Mouse (Mus musculus) lung, embryonic 15.5 days (tissue): ENCODE results near the gene Ccdc24. TPM values are rescaled to one million over a fixed set of nuclear protein-coding genes. Genes with fewer than 3 reads are reported as not detected.

Source experiments
- ATAC-seq: fragments of 200-750 bp; cut with Nextera tagmentation; 2 replicates; pipeline ENCODE4 v1.8.0; 2017; ENCODE audit warnings: moderate number of reproducible peaks, borderline replicate concordance; ENCODE audit not compliant: low FRiP score, low TSS enrichment; ENCODE audit errors: extremely low read depth
- H3K27ac ChIP-seq: fragments of 300-500 bp; sonication (generic); 2 replicates; pipeline ENCODE4 v1.5.1; 2015; ENCODE audit warnings: moderate library complexity, mild to moderate bottlenecking, inconsistent platforms
- H3K27me3 ChIP-seq: fragments of 300-500 bp; sonication (generic); 2 replicates; pipeline ENCODE4 v1.6.1; 2015; ENCODE audit warnings: inconsistent platforms
- H3K36me3 ChIP-seq: fragments of 300-500 bp; sonication (generic); 2 replicates; pipeline ENCODE4 v1.6.1; 2015; ENCODE audit warnings: inconsistent platforms
- H3K4me1 ChIP-seq: fragments of 300-500 bp; sonication (generic); 2 replicates; pipeline ENCODE4 v1.6.1; 2015; ENCODE audit warnings: inconsistent platforms
- H3K4me2 ChIP-seq: fragments of 300-500 bp; sonication (generic); 2 replicates; pipeline ENCODE4 v1.6.1; 2015; ENCODE audit warnings: inconsistent platforms, mild to moderate bottlenecking, moderate library complexity
- H3K4me3 ChIP-seq: fragments of 300-500 bp; sonication (generic); 2 replicates; pipeline ENCODE4 v1.5.1; 2015; ENCODE audit warnings: mild to moderate bottlenecking, inconsistent platforms
- H3K9ac ChIP-seq: fragments of 300-500 bp; sonication (generic); 2 replicates; pipeline ENCODE4 v1.6.1; 2015; ENCODE audit warnings: inconsistent platforms
- H3K9me3 ChIP-seq: fragments of 300-500 bp; sonication (generic); 2 replicates; pipeline ENCODE4 v1.6.1; 2016; ENCODE audit warnings: inconsistent platforms
- WGBS: fragments of 180-500 bp; shearing (Covaris S2); methylation state at CpG from one replicate; pipeline ENCODE4 v1.1.7; 2015; 5-methylcytosine and 5-hydroxymethylcytosine counted together
- polyA plus RNA-seq: library from polyadenylated mRNA; unstranded; fragments of >200 nt; fragmentation: Nextera tagmentation; extraction: Ambion mirVana; gene quantifications from 2 replicates; pipeline ENCODE4 v1.2.1, GENCODE M21; 2015

Gene Ccdc24
- polyA plus RNA-seq, 1 experiment from 2014 or later: 1.9 TPM

GRCm38 (mm10) chr4:117890750-117891149 is 18.4 kb upstream of the Ccdc24 start:
- Histone ChIP-seq H3K9me3 (no peaks in the 10 kb centered on the region), H3K27me3 (no peaks in the 10 kb centered on the region), H3K4me2 (peak overlapping the region; percentile 86), H3K4me3 (peak overlapping the region; percentile 83; the same call in 1 of the 2 replicates), H3K27ac (no peak overlapping the region), H3K9ac (no peak overlapping the region), H3K4me1 (peaks cover 21% of the 10 kb centered on the region), H3K36me3 (peaks cover 17% of the 10 kb centered on the region)
- WGBS: 82% methylated on average over 8 of the region's 8 CpGs
- no peak for ATAC-seq

GRCm38 (mm10) chr4:117890031-117890430 is 17.7 kb upstream of the Ccdc24 start:
- ATAC-seq: no peak
- Histone ChIP-seq H3K4me3 (no peak overlapping the region), H3K9me3 (no peaks in the 10 kb centered on the region), H3K4me1 (peaks cover 21% of the 10 kb centered on the region), H3K9ac (no peak overlapping the region), H3K36me3 (peaks cover 22% of the 10 kb centered on the region), H3K27me3 (no peaks in the 10 kb centered on the region), H3K27ac (no peak overlapping the region), H3K4me2 (no peak overlapping the region)
- 88% methylated on average over 14 of the region's 14 CpGs for WGBS

DNA sequence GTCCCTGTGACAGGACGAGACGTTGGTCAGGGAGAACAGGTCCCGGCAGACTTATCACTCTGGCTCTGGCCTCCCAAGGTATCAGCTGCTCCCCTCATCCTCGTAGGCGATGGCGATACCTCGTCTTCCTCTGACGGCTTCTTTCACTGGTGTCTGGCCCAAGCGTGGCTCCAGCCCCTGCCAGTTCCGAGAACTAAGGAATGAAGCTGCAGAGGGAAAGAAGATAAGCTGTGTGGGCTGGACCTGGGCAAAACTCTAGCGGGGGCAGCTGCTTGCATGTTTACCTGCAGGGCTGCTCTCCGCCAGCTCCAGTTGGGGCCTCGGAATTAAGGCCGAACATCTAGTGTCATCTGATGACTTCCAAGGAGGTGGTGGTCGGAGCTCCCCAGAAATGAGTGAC is 17.1 kb upstream of the Ccdc24 start:
- ATAC-seq: no peak
- H3K9ac ChIP-seq: no peak overlapping the region
- WGBS: 88% methylated on average over 15 of the region's 15 CpGs
- no peaks in the 10 kb centered on the region for H3K27me3 ChIP-seq
- no peak overlapping the region for H3K4me2 ChIP-seq
- H3K9me3 ChIP-seq: no peaks in the 10 kb centered on the region
- peaks cover 25% of the 10 kb centered on the region for H3K36me3 ChIP-seq
- peaks cover 21% of the 10 kb centered on the region for H3K4me1 ChIP-seq
- H3K27ac ChIP-seq: no peak overlapping the region
- H3K4me3 ChIP-seq: no peak overlapping the region

DNA sequence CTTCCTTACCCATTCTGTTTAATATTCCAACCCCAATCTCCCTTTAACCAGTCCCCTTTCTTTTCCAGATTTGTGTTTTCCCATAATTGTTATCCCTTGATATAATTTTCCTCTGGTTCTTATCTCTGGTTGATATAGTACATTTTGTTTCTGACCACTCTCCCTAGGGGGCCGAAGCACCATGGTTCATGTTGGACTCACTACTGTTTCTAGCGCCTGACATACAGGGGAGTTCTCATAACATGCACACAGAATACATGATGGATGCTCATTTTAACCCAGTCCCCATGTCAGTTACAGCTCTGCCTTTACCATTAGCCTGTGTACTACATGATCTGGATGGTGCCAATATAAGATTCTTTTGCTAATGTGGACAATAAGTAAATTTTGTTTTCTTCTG is 15.6 kb upstream of the Ccdc24 start:
- H3K4me3 ChIP-seq: peak overlapping the region; percentile 94; the same call in 1 of the 2 replicates
- 62% methylated on average over 2 of the region's 2 CpGs for WGBS

DNA sequence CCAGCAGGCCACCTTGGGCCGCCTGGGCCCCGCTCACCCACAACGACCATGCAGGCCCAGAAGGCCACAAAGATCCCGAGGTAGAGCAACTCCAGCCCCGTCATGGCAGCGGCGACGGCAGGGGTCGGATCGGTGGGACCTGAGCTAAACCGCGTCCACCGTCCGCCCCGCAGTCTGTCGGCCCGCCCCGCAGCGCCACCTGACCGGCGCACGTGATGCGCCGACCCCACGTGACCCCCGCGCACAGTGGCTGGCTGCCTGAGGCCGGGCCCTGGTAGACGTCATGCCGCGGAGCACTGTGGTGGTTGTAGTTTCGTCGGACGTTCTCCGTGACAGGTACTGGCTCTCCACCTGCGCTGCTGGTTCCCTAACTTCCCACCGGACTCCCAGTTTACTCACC is 14.8 kb upstream of the Ccdc24 start, which contains the start of gene Atp6v0b:
TSS of gene Atp6v0b (minus strand) at position 201 of the 400 bp plus-strand sequence.
- H3K9me3 ChIP-seq: no peaks in the 10 kb centered on the region
- H3K4me2 ChIP-seq: peak within 1 kb of the TSS; percentile 97
- peaks cover 18% of the 10 kb centered on the region for H3K36me3 ChIP-seq
- no peak within 1 kb of the TSS for H3K27ac ChIP-seq
- under 1% methylated on average over 37 of the region's 37 CpGs for WGBS
- peak; percentile 82 for ATAC-seq
- peak within 1 kb of the TSS; percentile 94 for H3K4me3 ChIP-seq
- peaks cover 31% of the 10 kb centered on the region for H3K4me1 ChIP-seq
- no peaks in the 10 kb centered on the region for H3K27me3 ChIP-seq
- H3K9ac ChIP-seq: peak within 1 kb of the TSS; percentile 84

More for the DNA sequence above, 15.6 kb upstream of the Ccdc24 start:
- Histone ChIP-seq H3K36me3 (peaks cover 18% of the 10 kb centered on the region), H3K27me3 (no peaks in the 10 kb centered on the region), H3K27ac (no peak overlapping the region), H3K4me2 (peak overlapping the region; percentile 97; the same call in 1 of the 2 replicates), H3K9ac (no peak overlapping the region), H3K9me3 (no peaks in the 10 kb centered on the region), H3K4me1 (peaks cover 26% of the 10 kb centered on the region)
- ATAC-seq: no peak

- peak; percentile 1; the same call in 1 of the 2 replicates for ATAC-seq
- peak overlapping the region; percentile 97 for H3K4me2 ChIP-seq
- peaks cover 18% of the 10 kb centered on the region for H3K36me3 ChIP-seq
- peak overlapping the region; percentile 84 for H3K9ac ChIP-seq
- no peak overlapping the region for H3K27ac ChIP-seq
- peaks cover 32% of the 10 kb centered on the region for H3K4me1 ChIP-seq
- no peaks in the 10 kb centered on the region for H3K9me3 ChIP-seq
- peak overlapping the region; percentile 94 for H3K4me3 ChIP-seq
- H3K27me3 ChIP-seq: no peaks in the 10 kb centered on the region
- 2% methylated on average over 24 of the region's 24 CpGs for WGBS
Observed at GRCm38 (mm10) chr4:117886644-117887043, 14.3 kb upstream of the Ccdc24 start.

- peak overlapping the region; percentile 97 for H3K4me2 ChIP-seq
- no peaks in the 10 kb centered on the region for H3K27me3 ChIP-seq
- no peak overlapping the region for H3K27ac ChIP-seq
- ATAC-seq: no peak
- peaks cover 27% of the 10 kb centered on the region for H3K4me1 ChIP-seq
- H3K4me3 ChIP-seq: peak overlapping the region; percentile 94
- peaks cover 18% of the 10 kb centered on the region for H3K36me3 ChIP-seq
- H3K9me3 ChIP-seq: no peaks in the 10 kb centered on the region
- peak overlapping the region; percentile 84; the same call in 1 of the 2 replicates for H3K9ac ChIP-seq
- WGBS: 71% methylated on average over 9 of the region's 9 CpGs
Observed at GRCm38 (mm10) chr4:117885994-117886393, 13.6 kb upstream of the Ccdc24 start.

- Histone ChIP-seq H3K27me3 (no peaks in the 10 kb centered on the region), H3K4me3 (no peak overlapping the region), H3K4me2 (no peak overlapping the region), H3K36me3 (peaks cover 18% of the 10 kb centered on the region), H3K4me1 (peaks cover 24% of the 10 kb centered on the region), H3K9ac (no peak overlapping the region), H3K9me3 (no peaks in the 10 kb centered on the region), H3K27ac (no peak overlapping the region)
- 91% methylated on average over 10 of the region's 10 CpGs for WGBS
- ATAC-seq: no peak
Observed at GRCm38 (mm10) chr4:117885093-117885492, 12.7 kb upstream of the Ccdc24 start.

GRCm38 (mm10) chr4:117884146-117884545 is 11.8 kb upstream of the Ccdc24 start:
- H3K4me1 ChIP-seq: peaks cover 24% of the 10 kb centered on the region
- no peak overlapping the region for H3K27ac ChIP-seq
- no peak overlapping the region for H3K9ac ChIP-seq
- peaks cover 14% of the 10 kb centered on the region for H3K36me3 ChIP-seq
- ATAC-seq: no peak
- no peaks in the 10 kb centered on the region for H3K27me3 ChIP-seq
- H3K4me3 ChIP-seq: peak overlapping the region; percentile 82; the same call in 1 of the 2 replicates
- H3K9me3 ChIP-seq: no peaks in the 10 kb centered on the region
- H3K4me2 ChIP-seq: peak overlapping the region; percentile 91; the same call in 1 of the 2 replicates
- WGBS: 91% methylated on average over 1 of the region's 1 CpGs

DNA sequence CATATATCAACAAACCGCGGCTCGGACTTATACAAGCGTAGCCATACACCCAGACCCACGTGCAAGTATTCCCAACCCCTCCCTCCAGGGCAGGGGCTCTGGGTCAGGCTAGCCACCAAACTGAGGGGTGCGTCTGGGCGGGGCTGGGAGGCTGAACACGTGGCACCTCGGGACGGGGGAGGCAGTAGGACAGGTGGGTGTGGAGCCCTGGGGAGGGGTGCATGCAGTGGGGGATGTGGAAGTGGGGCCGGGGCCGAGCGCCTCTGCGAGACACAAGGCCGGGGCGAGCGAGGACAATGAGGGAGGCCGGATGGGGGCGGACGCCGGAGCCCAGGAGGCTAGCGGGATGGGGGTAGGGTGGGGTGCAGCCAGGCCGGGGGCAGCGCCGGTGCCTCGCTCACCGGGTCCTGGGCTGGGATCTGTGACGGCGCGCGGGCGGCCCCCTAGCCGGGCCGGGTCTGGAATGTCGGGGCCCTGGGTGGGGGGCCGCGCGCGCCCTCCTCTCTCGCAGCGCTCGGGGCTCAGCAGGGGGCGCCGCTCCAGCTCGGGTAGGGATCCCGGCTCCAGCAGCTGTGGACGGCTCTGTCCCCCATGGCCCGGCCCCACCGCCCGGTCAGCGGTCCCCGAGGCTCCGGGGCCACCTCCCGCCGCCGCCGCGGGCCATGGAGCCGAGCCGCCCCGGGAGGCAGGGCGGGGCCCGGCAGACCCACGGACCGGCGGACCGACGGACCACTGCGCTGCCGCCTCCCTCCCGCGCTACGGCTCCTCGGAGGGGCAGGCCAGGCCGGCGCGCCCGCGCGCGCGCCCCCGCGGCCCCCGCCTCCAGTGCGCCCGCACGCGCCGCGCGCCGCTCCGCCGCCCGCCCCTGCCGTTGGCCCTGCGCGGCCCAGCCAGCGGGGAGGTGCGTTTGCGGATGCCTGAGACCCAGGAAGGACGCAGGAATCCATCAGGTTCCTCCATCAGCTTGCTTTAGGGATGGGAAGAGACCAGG is 10.6 kb upstream of the Ccdc24 start, which contains the start of gene B4galt2:
TSS of gene B4galt2 (minus strand) at position 787 of the 991 bp plus-strand sequence.
- Histone ChIP-seq H3K4me2 (peak within 1 kb of the TSS; percentile 91), H3K4me3 (peak within 1 kb of the TSS; percentile 82), H3K9ac (peak within 1 kb of the TSS; percentile 85), H3K9me3 (no peaks in the 10 kb centered on the region), H3K4me1 (peaks cover 24% of the 10 kb centered on the region), H3K36me3 (peaks cover 14% of the 10 kb centered on the region), H3K27ac (peak within 1 kb of the TSS; percentile 69), H3K27me3 (no peaks in the 10 kb centered on the region)
- under 1% methylated on average over 91 of the region's 103 CpGs for WGBS
- ATAC-seq: peak; percentile 65

GRCm38 (mm10) chr4:117878703-117879102 is 6.3 kb upstream of the Ccdc24 start:
- Histone ChIP-seq H3K9ac (no peak overlapping the region), H3K4me3 (no peak overlapping the region), H3K9me3 (no peaks in the 10 kb centered on the region), H3K27ac (no peak overlapping the region), H3K36me3 (peaks cover 7% of the 10 kb centered on the region), H3K4me1 (peaks cover 13% of the 10 kb centered on the region), H3K4me2 (no peak overlapping the region), H3K27me3 (no peaks in the 10 kb centered on the region)
- ATAC-seq: no peak
- WGBS: 70% methylated on average over 5 of the region's 5 CpGs

- H3K9ac ChIP-seq: no peak overlapping the region
Observed at GRCm38 (mm10) chr4:117878301-117878700, 5.9 kb upstream of the Ccdc24 start.

More at GRCm38 (mm10) chr4:117878301-117878700, 5.9 kb upstream of the Ccdc24 start:
- Histone ChIP-seq H3K36me3 (peaks cover 10% of the 10 kb centered on the region), H3K27me3 (no peaks in the 10 kb centered on the region), H3K4me2 (no peak overlapping the region), H3K4me3 (no peak overlapping the region), H3K9me3 (no peaks in the 10 kb centered on the region), H3K27ac (no peak overlapping the region), H3K4me1 (peaks cover 9% of the 10 kb centered on the region; the same call in 1 of the 2 replicates)
- 59% methylated on average over 10 of the region's 10 CpGs for WGBS
- no peak for ATAC-seq
